14 mouse cellular contexts compared by ENCODE assay signal in genomic region chr11:87246724-87247493, GRCm38 (mm10).
DNase-seq lines count a peak whose midpoint lies in the region; ATAC-seq and TF ChIP-seq lines count a peak whose summit lies in the region.
"Had no signal": no experiment of that assay in that cellular context is flagged by ENCODE, and none has a peak within 500 bp of the region (broad histone marks: within the 10 kb centered on the region; RNA-seq: fewer than 3 reads in every experiment).

No protein-coding gene starts in this region.

- H3K36me3 ChIP-seq in forebrain, embryonic 13.5 days (ENCODE audit: poor library complexity, severe bottlenecking) = no peaks in the 10 kb centered on the region; the same call in 1 of the 2 replicates
- no peaks in the 10 kb centered on the region; the same call in 1 of the 2 replicates for H3K36me3 ChIP-seq in forebrain, embryonic 10.5 days (replicated peaks)
- H3K36me3 ChIP-seq in kidney, embryonic 14.5 days (ENCODE audit: control insufficient read depth, insufficient read depth, low read length) = no peaks in the 10 kb centered on the region
- H3K36me3 ChIP-seq in thymus, adult 2 months (ENCODE audit: control insufficient read depth, insufficient read depth, low read length) = no peaks in the 10 kb centered on the region
- H3K36me3 ChIP-seq in stomach, embryonic 15.5 days = no peaks in the 10 kb centered on the region

- peak; percentile 70 for ATAC-seq in forebrain, embryonic 13.5 days
- ATAC-seq in kidney, embryonic 14.5 days (ENCODE audit: low FRiP score, low TSS enrichment) = no peak
- no peak for ATAC-seq in stomach, embryonic 15.5 days (ENCODE audit: insufficient read depth, low FRiP score, low read depth)
- ATAC-seq: inflammation-experienced regulatory T-cells, adult 6 months had no signal

- no peak for TF ChIP-seq CTCF in thymus, adult 2 months (IDR thresholded peaks at IDR 0.05; ENCODE audit: borderline replicate concordance, control insufficient read depth, extremely low read depth, insufficient read depth, low read length, poor library complexity)

- H3K27ac ChIP-seq in forebrain, embryonic 13.5 days = peak overlapping the region; percentile 74
- H3K27ac ChIP-seq in forebrain, embryonic 10.5 days = no peak overlapping the region
- peak overlapping the region; percentile 30; the same call in 1 of the 2 replicates for H3K27ac ChIP-seq in kidney, embryonic 14.5 days (ENCODE audit: low read depth, low read length)
- H3K27ac ChIP-seq in thymus, adult 2 months (ENCODE audit: control insufficient read depth, insufficient read depth, low read length) = peak overlapping the region; percentile 76
- H3K27ac ChIP-seq in stomach, embryonic 15.5 days = peak overlapping the region; percentile 1; the same call in 1 of the 2 replicates
- H3K27ac ChIP-seq: liver, embryonic 14.5 days had no signal

- H3K4me1 ChIP-seq in forebrain, embryonic 13.5 days = peaks cover 21% of the 10 kb centered on the region
- peaks cover 16% of the 10 kb centered on the region for H3K4me1 ChIP-seq in forebrain, embryonic 10.5 days
- H3K4me1 ChIP-seq in kidney, embryonic 14.5 days (ENCODE audit: control insufficient read depth, insufficient read depth, low read length) = peaks cover 9% of the 10 kb centered on the region; the same call in 1 of the 2 replicates
- peaks cover 47% of the 10 kb centered on the region for H3K4me1 ChIP-seq in thymus, adult 2 months (replicated peaks; ENCODE audit: control insufficient read depth, insufficient read depth, low read length)
- no peaks in the 10 kb centered on the region for H3K4me1 ChIP-seq in stomach, embryonic 15.5 days

- H3K4me3 ChIP-seq in forebrain, embryonic 13.5 days = no peak overlapping the region
- no peak overlapping the region for H3K4me3 ChIP-seq in forebrain, embryonic 10.5 days
- H3K4me3 ChIP-seq in kidney, embryonic 14.5 days (ENCODE audit: low read length) = no peak overlapping the region
- no peak overlapping the region for H3K4me3 ChIP-seq in thymus, adult 2 months (ENCODE audit: control insufficient read depth, insufficient read depth, low read length)
- H3K4me3 ChIP-seq in stomach, embryonic 15.5 days (replicated peaks) = no peak overlapping the region
- H3K4me3 ChIP-seq: myocyte had no signal

- H3K9ac ChIP-seq in forebrain, embryonic 13.5 days = peak overlapping the region; percentile 36; the same call in 1 of the 2 replicates
- H3K9ac ChIP-seq in kidney, embryonic 14.5 days (ENCODE audit: low read depth, low read length) = no peak overlapping the region
- H3K9ac ChIP-seq in stomach, embryonic 15.5 days = no peak overlapping the region
- H3K9ac ChIP-seq: liver, embryonic 14.5 days had no signal

- no peaks in the 10 kb centered on the region for H3K9me3 ChIP-seq in forebrain, embryonic 13.5 days (replicated peaks)
- no peaks in the 10 kb centered on the region for H3K9me3 ChIP-seq in forebrain, embryonic 10.5 days
- H3K9me3 ChIP-seq in kidney, embryonic 14.5 days (ENCODE audit: control insufficient read depth, low read length) = no peaks in the 10 kb centered on the region
- H3K9me3 ChIP-seq in stomach, embryonic 15.5 days = no peaks in the 10 kb centered on the region

- DNase-seq in forebrain, embryonic 10.5 days (ENCODE audit: extremely low spot score, low spot score) = no peak
- DNase-seq in kidney, postnatal 10 days = no peak
- no peak for DNase-seq in thymus, adult 2 months
- no peak for DNase-seq in thymus, postnatal 0 days (ENCODE audit: low spot score)
- no peak for DNase-seq in adipocyte (ENCODE audit: low spot score)
- DNase-seq: cerebellum, postnatal 36 days; gastrocnemius, postnatal 36 days; right cerebral cortex, postnatal 4 days had no signal

- no peaks in the 10 kb centered on the region for H3K27me3 ChIP-seq in forebrain, embryonic 13.5 days
- no peaks in the 10 kb centered on the region for H3K27me3 ChIP-seq in forebrain, embryonic 10.5 days (ENCODE audit: poor library complexity, severe bottlenecking)
- no peaks in the 10 kb centered on the region for H3K27me3 ChIP-seq in kidney, embryonic 14.5 days (ENCODE audit: control insufficient read depth, insufficient read depth, low read length)
- H3K27me3 ChIP-seq in thymus, adult 2 months (ENCODE audit: control insufficient read depth, insufficient read depth, low read length) = no peaks in the 10 kb centered on the region
- H3K27me3 ChIP-seq in stomach, embryonic 15.5 days (replicated peaks) = no peaks in the 10 kb centered on the region

- 0 out of 2 replicates have a peak overlapping the region, but pooled peaks have one; percentile 8 for H3K4me2 ChIP-seq in forebrain, embryonic 13.5 days
- H3K4me2 ChIP-seq in kidney, embryonic 14.5 days (replicated peaks; ENCODE audit: low read depth, low read length) = no peak overlapping the region
- H3K4me2 ChIP-seq in stomach, embryonic 15.5 days = no peak overlapping the region

- 49% methylated on average over 9 of the region's 9 CpGs for WGBS in forebrain, embryonic 13.5 days
- 77% methylated on average over 9 of the region's 9 CpGs for WGBS in forebrain, embryonic 10.5 days
- WGBS in kidney, embryonic 14.5 days = 41% methylated on average over 9 of the region's 9 CpGs
- WGBS in thymus, adult 2 months = 50% methylated on average over 9 of the region's 9 CpGs
- WGBS in stomach, embryonic 15.5 days = 59% methylated on average over 9 of the region's 9 CpGs

- TF ChIP-seq POLR2A in thymus, adult 2 months (IDR thresholded peaks at IDR 0.05; ENCODE audit: control insufficient read depth, extremely low read depth, insufficient read depth, low read length, poor library complexity) = no peak
